Mouse (Mus musculus) kidney, postnatal 4 days (tissue): ENCODE measurements at regions not wholly inside any gene's neighbourhood (a gene's known extent, or its start where the extent isn't known, plus 50 kb on each side); places are given as distances from the start of the nearest gene placed in this dataset.

Source experiments
- DNase-seq, 2 experiments: peaks; one replicate each; pipeline ENCODE4 v3.0.0; 2021; ENCODE audit warnings: mixed read lengths in 2 of 2

DNA sequence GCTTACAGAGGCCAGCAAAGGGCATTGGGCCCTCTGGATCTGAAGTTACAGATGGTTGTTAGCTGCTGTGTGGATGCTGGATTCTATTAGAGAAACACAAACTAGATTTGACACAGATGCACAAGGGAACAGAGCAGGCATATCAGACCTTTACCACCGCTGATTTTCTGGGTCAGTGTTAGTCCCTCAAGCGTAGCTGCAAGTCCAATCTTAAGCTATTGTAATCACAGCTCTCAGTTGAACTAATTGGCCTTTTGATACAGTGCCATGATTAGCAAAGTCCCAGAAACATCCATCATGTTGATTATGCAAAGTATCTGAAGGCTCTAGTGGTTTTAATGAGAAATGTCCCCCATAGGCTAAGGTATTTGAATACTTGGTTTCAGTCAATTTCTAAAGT is 54.2 kb upstream of the Plppr5 start:
- DNase-seq = no peak

DNA sequence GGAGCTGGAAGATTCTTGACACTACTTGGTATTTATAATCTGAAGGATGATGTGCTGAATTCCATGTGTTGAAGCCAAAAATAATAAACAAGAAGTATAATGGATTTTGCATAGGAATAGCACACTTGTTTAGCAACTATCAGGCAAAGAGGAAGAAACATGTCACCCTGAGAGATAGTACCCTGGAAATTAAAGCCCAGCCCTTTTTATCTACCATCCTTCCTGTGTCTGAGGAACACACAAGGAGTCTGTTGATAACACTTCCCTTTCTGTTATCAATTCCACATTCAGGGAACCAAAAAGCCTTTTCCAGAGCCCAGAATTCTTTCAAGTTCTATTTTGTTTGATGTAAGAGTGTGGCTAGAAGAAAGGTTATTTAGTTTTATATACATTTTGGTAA is 66.5 kb upstream of the Plppr5 start:
- DNase-seq = no peak

DNA sequence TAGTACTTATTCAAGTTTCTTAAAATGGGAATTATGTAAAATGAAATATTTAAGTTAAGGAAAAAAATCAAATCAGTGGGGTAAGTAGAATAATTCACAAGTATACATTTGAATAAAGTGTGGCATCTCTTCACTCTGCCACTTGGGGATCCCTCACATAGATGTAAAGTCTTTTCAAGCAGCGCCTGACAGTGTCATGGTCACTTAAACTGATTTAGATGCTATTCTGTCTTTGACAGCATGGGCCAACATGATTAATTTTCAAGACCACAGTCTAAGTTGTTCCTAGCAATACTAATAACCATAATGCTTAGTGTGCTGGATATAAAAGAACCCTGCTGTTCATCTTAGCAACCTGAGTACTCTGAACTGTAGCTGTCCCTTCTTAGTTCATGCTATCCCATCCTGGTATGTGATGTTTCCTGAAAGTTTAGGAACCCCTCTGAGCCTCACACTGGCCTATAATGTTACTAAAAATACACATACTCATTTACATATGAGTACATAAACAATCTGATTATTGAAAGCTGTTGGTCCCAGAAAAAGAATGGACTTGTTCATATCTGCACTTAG is 68.4 kb upstream of the Plppr5 start:
- DNase-seq = no peak

DNA sequence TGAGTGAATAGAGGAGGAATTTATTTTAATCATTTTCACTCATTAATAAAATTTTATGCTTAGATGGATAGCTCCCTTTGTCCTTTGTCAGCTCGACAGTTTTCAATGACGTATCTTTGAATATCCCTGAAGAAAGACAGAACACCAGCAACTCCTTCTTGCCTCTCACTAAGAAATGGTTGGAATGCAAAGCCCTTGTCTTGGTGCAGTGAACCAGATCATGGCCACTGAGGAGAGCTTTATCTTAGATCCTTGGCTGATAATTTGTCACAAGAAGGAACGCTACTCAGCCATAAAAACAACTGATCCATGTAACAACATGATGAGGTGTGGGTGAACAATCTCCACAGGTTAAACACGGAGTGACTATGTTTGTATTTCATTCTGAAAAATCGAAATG is 73.5 kb upstream of the Plppr5 start:
- DNase-seq = no peak

DNA sequence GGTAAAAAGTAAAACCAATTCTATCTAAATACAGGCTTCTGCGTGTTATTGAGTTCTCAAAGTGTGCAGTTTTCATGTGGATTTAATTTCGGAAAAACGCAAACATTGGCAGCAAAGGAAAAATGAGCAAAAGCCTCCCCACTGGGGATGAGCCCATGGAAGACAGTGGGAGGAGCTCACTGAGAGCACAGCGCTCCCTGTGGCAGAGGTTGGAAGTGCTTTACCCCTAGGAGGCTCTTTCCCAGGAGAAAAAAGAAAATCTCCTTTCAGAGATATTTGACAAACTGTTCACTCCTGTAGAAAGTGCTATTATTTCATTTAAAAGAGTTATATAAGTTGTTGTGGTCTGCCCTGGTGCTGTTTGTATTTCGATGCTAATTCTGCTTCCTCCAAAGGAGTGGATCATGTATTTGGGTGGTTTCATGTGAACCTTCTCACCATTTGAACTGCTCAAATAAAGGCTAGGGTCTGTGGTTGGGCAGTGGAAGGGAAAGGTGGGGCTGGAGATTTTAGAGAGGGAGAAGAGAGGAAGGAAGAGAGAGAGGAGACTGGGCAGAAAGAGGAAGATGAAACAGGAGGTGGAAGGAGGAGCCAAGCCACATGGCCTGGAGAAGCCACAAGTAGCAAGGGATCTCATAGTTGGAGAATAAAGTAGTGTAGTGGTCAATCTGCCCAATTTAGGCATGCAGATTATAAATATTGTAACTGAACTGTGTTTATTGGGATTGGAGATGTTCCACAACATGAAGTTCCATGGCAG is 76.3 kb upstream of the Plppr5 start:
- DNase-seq = no peak

DNA sequence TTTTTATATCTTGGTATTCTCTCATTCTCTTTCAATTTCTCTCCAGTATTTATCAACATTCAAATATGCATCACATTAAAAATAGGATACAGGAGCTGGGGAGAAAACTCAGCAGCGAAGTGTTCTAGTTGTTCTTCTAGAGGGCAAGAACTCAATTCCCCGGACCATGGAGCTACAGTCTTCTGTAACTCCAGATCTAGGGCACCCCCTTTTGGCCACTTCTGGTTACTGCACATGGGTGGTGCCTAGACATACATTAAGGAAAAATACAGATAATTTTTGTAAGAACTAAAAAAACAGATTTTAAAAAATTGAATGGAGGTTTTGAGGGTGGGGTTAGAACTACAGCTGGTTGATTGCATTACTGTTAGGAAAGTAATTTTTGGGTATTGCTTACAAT is 80.5 kb upstream of the Plppr5 start:
- DNase-seq = peak; percentile 48 to 52

DNA sequence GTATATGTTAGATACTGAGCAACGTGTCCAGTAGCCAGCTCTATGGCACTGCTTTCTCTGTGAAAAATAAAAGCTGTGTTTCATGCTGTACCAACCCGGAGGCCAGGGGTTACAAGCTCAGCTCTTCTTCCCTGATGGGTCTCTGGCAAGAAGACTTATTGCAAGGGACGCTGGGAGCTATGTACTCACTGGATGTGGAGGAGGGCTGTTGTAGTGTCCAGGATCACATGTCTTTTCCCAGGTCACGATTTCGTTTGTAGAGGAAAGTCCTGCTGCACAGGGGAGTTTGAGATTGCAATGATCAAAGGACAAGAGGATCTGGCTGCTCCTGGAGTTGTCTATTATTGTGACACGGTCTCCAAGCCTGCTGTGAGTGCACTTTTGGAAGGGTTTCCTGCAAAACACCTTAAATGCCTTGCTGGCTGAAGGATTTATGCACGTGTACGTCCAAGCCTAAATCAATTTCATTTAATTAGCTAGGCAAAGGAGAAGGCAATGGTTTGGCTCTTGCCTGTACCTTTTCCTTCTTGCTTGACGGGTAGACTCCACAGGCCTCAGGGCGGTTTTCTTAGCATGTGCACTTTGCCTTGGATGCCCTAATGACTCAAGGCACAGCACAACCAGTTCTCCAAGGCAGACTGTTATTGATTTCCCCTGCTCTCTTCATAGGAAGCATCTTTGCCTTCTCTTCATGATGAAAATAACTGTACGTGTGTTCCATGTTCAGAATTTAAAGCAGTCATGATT is 87.2 kb upstream of the Plppr5 start:
- DNase-seq = no peak

DNA sequence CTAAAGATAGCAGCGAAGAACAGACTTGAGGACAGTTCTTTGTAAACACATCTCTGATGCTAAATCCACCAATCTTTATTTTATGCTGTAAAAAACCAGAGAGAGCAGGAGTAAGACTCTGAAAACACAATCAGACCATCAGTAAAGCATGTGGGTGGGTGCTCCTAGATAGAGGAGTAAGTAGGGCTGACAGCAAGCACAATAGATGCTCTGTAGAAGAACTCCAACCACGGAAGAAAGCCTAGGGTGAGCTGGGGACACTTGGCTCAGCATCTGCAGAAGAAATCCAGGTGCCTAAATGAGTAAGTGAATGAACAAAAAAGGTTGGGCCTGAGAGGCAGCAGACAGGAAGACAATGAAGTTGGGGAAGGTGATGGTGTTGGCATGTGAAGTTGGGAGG is 88.3 kb upstream of the Plppr5 start:
- DNase-seq = no peak

DNA sequence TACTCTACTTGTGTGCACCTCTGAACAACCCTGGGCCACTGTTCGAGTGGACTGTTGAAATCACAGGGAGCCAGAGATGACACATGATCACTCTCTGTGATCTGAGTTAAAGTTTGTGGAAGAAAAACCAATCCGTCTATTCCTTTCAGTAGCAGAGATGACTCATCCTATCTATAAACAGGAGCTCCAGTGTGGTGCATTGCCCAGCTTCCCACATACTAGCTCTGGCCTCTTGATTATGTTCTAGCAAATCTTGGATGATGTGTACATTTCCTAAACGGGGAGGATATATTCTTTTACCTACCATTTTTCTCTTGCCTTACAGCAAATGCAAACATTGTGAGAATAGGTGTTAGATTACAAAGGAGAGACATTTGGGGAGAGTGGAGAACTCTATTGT is 94.5 kb upstream of the Plppr5 start:
- DNase-seq = no peak

DNA sequence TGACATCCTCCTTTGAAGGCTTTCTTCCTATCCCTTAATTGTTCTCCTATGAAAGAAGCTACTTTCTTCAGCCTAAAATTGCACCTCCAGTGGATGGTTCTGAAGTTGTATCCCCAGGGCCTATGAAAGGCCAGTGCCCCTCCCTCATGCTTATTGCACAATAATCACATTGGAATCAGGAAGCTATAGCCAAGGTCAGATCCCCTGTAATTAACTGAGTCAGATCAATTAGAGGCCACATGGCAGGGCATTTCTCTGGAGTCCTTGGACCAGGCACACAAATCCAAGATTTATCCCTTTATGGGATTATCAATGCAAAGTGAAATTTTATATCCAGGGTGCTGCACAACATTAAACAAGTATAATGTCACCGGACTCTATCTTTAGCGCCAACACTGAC is 98.8 kb upstream of the Plppr4 start:
- DNase-seq = no peak

DNA sequence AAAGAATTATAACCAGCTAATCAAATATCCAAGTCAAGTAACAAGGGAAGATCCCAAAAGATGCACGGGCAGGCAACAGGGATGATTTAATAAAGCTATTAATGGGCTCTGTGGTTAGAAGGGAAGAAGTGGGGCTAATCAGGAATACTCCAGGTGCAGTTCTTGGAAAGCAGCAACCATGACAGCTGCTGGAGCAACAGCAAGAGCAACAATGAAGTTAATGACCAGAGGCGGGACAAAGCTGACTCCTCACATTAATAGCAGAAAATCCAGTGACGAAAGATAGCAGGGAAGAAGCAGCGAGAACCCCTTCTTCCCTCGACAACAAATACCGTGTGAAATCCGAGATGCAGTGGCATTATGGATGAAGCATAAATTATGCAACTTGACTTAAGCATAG is 89.9 kb upstream of the Plppr4 start:
- no peak for DNase-seq

DNA sequence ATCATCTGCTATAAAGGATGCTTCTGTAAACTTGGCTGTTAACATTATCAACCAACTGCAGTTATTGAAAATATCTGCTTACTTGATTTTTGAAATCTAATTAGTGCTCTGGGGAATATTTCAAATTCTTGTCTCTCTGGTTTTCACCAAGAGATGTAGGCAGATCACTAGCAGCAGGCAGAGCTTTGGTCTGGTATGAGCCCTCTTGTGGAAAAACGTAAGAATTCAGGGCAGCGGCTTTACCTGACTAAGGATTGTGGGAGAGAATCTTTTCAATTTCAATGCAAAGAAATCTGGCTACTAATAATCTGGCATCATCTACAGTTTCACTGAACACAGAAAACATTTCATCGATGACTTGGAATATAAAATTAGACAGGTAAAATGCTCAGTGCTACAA is 81.2 kb upstream of the Plppr4 start:
- DNase-seq = no peak

DNA sequence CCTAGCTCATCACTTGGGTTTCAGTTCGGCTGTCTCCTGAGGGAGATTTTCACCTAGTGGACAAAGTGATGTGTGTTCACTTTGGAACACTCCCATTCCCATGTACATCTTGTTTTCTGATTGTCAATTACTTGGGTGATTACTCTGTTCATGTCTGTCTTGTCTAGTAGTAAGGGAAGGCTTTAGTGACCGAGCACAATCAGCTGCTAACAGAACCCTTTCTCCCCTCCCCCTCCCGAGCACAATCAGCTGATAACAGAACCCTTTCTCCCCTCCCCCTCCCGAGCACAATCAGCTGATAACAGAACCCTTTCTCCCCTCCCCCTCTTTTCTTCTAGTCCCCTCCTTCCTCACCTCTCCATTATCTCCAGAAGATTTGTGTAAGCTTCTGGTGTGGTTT is 79.6 kb upstream of the Plppr4 start:
- no peak for DNase-seq

DNA sequence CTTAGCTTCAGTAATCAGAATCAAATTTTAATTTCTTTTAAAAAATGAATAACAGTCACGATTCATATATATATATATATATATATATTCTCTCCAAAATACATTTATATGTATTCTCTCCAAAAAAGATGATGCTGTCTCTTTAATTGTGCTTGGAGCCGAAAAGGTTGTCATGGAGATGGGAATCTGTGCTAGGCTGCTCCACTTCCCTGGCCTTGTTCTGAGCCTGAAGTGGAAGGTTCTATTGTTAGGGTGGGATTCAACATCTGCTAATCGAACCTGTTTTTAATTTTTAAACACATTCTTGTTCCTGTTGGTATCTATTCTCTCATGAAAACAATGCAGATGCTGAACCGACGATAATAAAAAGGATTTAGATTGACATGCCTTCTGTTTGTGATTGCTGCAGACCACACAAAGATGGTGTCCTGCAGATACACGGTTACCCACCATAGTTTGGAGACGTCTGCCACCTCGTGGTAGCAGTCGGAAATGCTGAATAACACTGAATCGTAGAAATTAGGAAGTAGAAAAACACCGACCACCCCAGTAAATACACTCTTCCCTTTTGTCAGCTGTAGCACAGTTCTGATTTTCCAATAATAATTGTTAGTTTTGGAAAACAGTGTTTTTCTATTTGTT is 77.9 kb upstream of the Plppr4 start:
- DNase-seq = peak; percentile 86 to 88

DNA sequence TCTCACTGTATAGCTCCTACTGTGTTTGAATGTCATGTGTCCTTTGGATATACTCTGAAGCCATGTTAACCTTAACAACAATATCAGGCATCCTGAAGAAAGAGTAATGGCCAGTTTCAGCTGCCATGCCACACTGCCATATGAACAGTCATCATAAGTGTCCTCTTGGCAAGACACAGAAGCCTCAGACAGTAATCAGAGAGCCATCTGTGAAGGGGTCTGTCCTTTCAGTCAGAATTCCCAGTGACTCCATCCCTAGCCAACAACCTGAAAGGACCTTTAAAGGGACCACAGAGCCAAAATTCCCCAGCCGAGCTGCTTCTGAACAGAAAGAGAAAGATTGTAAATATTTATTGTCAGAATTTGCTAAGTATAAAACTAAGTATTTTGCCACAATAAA is 63.9 kb upstream of the Plppr4 start:
- DNase-seq = no peak

DNA sequence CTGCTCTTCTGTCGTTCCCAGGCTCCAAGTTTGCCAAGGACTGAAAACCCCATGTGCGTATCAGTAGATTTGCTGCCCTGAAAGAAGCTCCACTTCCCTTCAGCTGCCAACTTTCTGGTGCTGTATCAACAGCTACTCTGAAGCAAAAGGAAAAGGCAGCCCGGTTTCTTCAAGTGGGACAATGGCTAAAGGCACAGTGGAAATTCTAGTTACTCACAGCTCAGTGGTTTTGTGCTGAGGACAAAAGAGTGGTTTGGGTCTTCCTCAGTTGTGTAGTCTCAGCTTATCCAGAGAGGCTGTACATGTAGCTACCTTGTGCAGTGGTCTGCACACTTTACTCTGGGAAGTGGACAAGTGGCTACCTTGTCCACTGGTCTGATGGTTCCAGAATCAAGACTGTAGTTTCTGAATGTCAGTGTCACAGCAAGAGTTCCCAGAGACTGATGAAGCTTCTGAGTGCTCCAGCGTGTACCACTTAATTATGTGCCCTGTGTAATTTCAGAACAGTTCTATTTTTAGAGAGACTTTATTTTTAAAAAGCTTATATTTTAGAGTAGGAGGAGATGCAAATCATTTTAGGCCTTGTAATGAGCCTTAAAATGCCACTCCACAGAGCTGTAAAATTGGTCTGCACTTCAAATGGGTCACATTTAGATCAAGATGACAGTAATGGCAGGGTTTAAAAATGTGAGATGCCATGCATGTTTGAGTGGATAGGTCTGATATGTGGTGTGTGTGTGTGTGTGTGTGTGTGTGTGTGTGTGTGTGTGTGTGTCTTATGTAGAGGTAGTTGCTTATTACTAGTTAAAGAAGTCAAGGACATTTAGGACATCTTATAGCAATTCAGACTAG is 52.4 kb upstream of the Plppr4 start:
- no peak for DNase-seq
